Mouse (Mus musculus) monocyte, adult 2 months (primary cell): ENCODE measurements around the gene Klhdc2.
A peak's percentile ranks its signal among the peaks of the same experiment; 100 is the strongest.

ENCODE experiments used
- DNase-seq, 2 experiments: peaks; one replicate each; pipeline ENCODE4 v3.0.0; 2022; ENCODE audit warnings: low spot score in 2 of 2, low read depth in 1 of 2

Gene Klhdc2

DNA sequence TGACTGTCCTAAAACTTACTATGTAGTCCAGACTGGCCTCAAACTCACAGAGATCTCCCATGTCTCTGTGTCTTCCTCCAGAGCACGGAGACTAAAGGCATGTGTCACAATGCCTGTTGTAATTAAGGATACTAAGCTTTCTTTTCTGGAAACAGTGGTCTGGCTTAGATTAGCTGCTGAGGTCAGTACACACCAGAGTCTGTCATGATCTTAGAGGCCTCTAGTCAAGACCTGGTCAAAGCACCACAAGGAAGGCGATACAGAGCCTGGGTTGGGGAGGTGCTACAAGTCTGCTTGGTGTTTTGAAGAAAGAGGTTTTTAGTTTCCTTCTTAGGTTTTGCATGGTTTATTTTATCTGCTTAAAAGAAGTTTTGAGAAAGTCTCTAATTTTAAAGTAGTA, 3.9 kb downstream of the Klhdc2 start:
- no peak for DNase-seq

DNA sequence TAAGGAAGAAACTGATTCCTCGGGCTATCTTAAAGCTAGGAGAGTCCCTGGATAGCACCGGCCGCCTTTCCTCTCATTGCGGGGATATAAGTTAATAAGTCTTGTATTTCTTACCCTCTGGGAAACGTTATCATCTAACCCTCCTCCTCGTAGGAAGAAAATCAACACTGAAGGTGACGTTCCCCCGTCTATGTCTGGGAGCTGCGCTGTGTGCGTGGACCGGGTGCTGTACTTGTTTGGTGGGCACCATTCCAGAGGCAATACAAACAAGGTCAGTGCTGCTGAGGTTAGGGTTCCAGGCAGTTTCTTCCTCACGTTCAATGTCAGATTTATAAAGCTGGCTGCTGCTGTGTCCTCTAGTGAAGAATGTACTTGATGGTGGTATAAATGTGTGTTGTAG, 5.7 kb downstream of the Klhdc2 start:
- no peak for DNase-seq

- DNase-seq, result no peak
Measured at GRCm38 (mm10) chr12:69304051-69304450, 7.6 kb downstream of the Klhdc2 start.

- DNase-seq, result no peak
Measured at GRCm38 (mm10) chr12:69306333-69306732, 9.9 kb downstream of the Klhdc2 start.

DNA sequence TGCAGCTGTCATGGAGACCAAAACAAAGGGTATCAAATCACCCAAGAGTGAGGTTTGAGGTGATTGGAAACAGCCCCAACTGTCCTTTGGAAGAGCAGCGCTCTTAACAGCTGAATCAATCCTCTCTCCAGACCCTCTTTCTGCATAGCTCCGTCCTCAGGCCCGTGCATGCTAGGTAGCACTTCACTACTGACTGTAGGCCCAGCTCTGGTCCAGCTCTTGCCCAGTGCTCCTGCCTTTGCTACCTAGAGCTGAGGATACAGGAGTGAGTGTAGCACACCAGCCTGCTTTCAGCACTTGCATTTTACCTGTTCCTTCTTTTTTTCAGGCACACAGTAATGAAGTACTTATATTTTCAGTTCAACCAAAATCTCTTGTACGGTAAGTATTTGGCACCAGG, 13.2 kb downstream of the Klhdc2 start:
- no peak for DNase-seq

- no peak for DNase-seq
Measured at GRCm38 (mm10) chr12:69318431-69318830, 21.9 kb downstream of the Klhdc2 start.

- DNase-seq, result peak; percentile 6 to 23
Measured at GRCm38 (mm10) chr12:69331187-69331586, 34.7 kb downstream of the Klhdc2 start.

GRCm38 (mm10) chr12:69332147-69332546, 35.7 kb downstream of the Klhdc2 start:
- DNase-seq, result no peak

DNA sequence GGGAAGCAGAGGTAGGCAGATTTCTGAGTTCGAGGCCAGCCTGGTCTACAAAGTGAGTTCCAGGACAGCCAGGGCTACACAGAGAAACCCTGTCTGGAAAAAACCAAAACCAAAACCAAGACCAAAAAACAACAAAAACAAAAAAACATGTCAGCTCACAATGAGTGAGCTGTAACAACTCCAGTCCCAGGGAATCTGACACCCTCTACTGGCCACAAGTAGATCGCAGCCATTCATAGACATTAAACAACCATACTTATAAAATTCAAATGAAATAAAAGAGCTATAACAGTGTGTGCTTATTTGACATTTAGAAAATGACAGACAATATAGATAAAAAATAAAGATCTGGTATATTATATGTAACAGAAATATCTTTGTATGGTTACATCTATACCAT, 37.1 kb downstream of the Klhdc2 start:
- no peak for DNase-seq

- DNase-seq, result no peak
Measured at GRCm38 (mm10) chr12:69349928-69350327, 53.4 kb downstream of the Klhdc2 start.

DNA sequence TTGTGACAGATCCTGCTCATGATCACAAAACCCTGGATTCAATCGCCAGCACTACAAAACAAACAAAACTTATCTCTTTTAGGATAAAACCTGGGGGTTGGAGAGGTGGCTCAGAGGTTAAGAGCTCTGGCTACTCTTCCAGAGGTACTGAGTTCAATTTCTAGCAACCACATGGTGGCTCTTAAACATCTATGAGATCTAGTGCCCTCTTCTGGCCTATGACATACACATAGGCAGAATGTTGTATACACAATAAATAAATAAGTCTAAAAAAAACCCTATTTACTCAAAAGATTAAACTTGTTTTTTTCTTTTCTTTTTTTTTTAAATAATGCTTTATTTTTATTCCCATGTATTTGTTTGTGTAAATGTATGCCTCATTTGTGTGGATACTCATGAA, 55.2 kb downstream of the Klhdc2 start:
- no peak for DNase-seq

DNA sequence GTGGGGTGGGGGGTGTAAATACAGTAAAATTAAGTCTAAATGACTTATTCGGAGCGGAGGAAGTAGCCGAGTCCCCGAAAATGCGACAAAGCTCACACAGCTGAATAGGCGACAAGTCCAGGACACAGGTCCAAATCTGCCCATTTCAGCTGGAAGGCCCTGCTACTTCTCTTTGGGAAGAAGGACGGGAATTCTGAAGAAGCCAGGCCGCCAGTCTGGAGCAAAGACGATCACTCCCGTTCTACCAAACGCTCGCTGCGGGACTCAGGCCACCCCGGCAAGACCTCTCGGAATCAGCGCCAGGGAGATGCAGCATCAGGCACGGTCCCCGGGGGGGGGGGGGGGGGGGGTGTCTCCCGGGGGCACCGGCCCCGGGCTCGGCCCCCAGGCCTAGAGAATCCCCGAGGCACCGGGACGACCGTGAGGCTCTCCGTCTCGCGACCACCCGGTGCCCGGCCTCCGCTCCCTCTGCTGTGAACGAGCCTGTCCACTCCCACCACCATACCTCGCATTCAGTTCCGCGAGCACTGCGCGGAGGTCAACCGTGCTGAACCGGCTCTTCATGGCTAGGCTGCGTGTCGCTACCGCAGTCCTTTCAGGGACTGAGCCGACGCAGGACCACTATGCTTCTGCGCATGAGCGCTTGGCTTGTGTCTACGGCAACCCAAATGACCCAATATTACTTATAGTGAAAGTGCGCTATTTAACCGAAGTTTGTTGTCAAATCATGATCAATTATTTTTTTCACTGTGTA, 60.2 kb downstream of the Klhdc2 start, which contains the start of gene Nemf:
Nemf (minus strand) TSS at position 620 of the 754 bp plus-strand sequence.
- peak; percentile 41 to 67 for DNase-seq

GRCm38 (mm10) chr12:69357300-69357646, 60.8 kb downstream of the Klhdc2 start:
- no peak for DNase-seq
